Mouse (Mus musculus) limb, embryonic 13.5 days (tissue): ENCODE measurements at regions not wholly inside any gene's neighbourhood (a gene's known extent, or its start where the extent isn't known, plus 50 kb on each side); places are given as distances from the start of the nearest gene placed in this dataset.

Experiments
- ATAC-seq: fragments of 200-750 bp; cut with Nextera tagmentation; 2 replicates; pipeline ENCODE4 v1.8.0; 2017; ENCODE audit warnings: low read depth, moderate number of reproducible peaks, moderate TSS enrichment; ENCODE audit not compliant: low FRiP score
- H3K27ac ChIP-seq: fragments of 300-500 bp; sonication (generic); 2 replicates; pipeline ENCODE4 v1.5.1; 2015; ENCODE audit warnings: inconsistent platforms, mild to moderate bottlenecking, moderate library complexity
- H3K27me3 ChIP-seq: fragments of 300-500 bp; sonication (generic); 2 replicates; pipeline ENCODE4 v1.6.1; 2015; ENCODE audit warnings: mild to moderate bottlenecking, inconsistent platforms
- H3K36me3 ChIP-seq: fragments of 300-500 bp; sonication (generic); 2 replicates; pipeline ENCODE4 v1.6.1; 2015; ENCODE audit warnings: inconsistent platforms, mild to moderate bottlenecking, moderate library complexity
- H3K4me1 ChIP-seq: fragments of 300-500 bp; sonication (generic); 2 replicates; pipeline ENCODE4 v1.6.1; 2015; ENCODE audit warnings: inconsistent platforms
- H3K4me2 ChIP-seq: fragments of 300-500 bp; sonication (generic); replicated peaks from 2 replicates; pipeline ENCODE4 v1.6.1; 2015; ENCODE audit warnings: inconsistent platforms, mild to moderate bottlenecking, moderate library complexity
- H3K4me3 ChIP-seq: fragments of 300-500 bp; sonication (generic); 2 replicates; pipeline ENCODE4 v1.5.1; 2015; ENCODE audit warnings: moderate library complexity, mild to moderate bottlenecking, inconsistent platforms
- H3K9ac ChIP-seq: fragments of 300-500 bp; sonication (generic); 2 replicates; pipeline ENCODE4 v1.6.1; 2015; ENCODE audit warnings: mild to moderate bottlenecking, inconsistent platforms
- H3K9me3 ChIP-seq: fragments of 300-500 bp; sonication (generic); 2 replicates; pipeline ENCODE4 v1.6.1; 2016; ENCODE audit warnings: inconsistent platforms
- WGBS: fragments of 180-500 bp; shearing (Covaris S2); methylation state at CpG from one replicate; pipeline ENCODE4 v1.1.7; 2015; 5-methylcytosine and 5-hydroxymethylcytosine counted together

DNA sequence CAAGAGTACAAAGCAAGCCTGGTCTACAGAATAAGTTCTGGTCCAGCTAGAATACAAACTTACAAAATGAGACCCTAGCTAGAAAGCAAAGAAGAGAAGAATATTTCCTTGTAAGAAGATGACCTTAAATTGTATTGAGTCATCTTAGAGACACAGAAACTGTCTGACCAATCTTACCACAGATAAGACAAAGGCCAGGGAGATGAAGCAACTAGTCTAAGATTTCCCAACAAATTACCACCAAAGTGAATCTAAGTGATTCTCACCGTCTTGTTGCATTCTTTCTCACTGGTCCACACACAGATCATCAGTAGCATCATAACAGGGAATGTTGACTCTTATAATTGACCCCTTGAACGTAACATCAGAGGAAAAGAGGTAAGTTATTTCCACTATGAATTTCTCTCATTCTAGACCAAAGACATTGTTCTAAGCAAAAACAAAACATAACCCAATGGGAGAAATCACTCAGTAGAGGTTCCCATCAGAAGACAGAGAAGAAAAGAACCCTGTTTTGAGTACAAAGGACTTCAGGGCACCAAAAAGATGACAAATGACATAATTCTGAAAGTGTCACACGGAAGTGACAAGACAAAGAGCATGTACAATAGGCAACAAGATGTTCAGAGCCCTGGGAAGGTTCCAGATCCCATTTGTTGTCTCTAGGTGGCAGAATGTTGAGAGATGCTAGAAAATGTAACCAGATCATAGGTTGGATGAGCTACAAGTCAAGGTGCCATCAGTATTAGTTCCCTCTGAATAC lies 107.0 kb upstream of the Cpeb2 start:
- Histone ChIP-seq H3K27ac (no peak overlapping the region), H3K9me3 (no peaks in the 10 kb centered on the region), H3K27me3 (no peaks in the 10 kb centered on the region), H3K36me3 (no peaks in the 10 kb centered on the region), H3K9ac (no peak overlapping the region), H3K4me2 (no peak overlapping the region), H3K4me1 (no peaks in the 10 kb centered on the region), H3K4me3 (no peak overlapping the region)
- no peak for ATAC-seq
- 87% methylated on average over 3 of the region's 3 CpGs for WGBS

DNA sequence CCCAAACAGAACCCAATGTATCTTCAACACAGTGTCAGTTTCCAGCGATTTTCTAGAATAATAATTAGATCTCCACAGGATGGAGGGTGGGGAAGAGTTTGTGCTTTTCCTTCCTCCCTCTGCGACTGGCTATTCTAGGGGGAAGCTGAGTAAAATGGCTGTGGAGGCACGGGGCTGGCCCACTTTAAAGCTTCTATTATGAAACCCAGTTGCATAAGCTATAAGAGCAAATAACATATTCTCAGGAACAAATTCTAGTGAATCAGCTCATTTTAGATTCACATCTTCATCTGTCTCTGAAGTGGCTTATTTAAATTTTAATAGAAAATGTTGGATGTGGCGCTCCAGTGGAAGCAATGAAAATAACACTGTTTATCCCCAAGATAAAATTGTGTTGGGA lies 102.6 kb upstream of the Cpeb2 start:
- 81% methylated on average over 4 of the region's 4 CpGs for WGBS
- no peak for ATAC-seq
- Histone ChIP-seq H3K4me1 (no peaks in the 10 kb centered on the region), H3K9me3 (no peaks in the 10 kb centered on the region), H3K27ac (no peak overlapping the region), H3K36me3 (no peaks in the 10 kb centered on the region), H3K9ac (no peak overlapping the region), H3K27me3 (no peaks in the 10 kb centered on the region), H3K4me3 (no peak overlapping the region), H3K4me2 (no peak overlapping the region)

DNA sequence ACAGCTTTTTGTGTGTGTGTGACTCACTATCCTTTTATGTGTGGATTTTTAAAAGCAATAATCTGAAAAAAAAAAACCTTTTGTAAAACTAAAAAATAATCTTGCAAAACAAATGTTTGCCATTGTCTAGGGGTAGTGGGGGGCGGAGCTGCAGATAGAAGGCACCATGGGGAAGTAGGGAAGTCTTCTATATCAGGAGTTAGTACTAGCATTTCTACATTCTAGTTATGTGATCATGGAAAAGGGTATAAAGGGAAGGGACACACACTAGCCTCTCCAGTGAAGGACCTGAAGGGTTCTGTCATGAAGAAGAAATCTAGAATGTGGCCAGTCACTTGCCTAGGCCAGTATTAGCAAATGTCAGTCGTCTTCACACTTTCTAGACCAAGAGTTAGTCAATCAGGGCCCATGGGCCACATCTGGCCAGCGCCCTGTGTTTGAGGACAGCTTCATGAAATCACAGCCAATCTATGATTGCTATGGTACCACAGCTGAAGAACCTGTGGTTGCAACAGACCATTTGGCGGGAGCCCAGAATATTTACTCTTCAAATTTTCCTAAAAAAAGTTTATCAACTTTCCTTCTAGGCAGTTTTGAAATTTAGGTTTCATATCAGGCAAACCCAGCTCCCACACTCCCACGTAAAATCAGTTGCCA lies 101.9 kb upstream of the Cpeb2 start:
- Histone ChIP-seq H3K9me3 (no peaks in the 10 kb centered on the region), H3K36me3 (no peaks in the 10 kb centered on the region), H3K4me1 (no peaks in the 10 kb centered on the region), H3K9ac (no peak overlapping the region), H3K27ac (no peak overlapping the region), H3K27me3 (no peaks in the 10 kb centered on the region), H3K4me3 (no peak overlapping the region), H3K4me2 (no peak overlapping the region)
- ATAC-seq, result no peak
- 85% methylated on average over 5 of the region's 5 CpGs for WGBS

DNA sequence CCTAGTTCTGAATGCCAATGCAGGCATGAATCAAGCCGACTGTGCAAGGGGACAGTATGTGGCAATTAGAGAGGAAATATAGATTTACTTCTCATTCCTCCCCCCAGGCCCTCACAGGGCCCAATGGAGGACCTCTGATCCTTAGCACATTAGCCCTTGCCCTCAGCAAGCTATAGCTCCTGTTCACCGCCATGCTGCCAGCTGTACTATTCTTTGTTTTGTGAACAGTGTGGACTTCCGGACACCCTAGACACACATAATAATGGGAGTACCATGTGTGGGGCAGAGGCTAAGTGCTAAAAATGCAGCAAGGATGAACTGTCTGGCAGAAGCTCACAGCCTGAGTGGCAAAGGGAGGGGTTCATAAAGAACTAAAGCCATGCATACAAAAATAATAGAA lies 99.3 kb upstream of the Cpeb2 start:
- no peaks in the 10 kb centered on the region for H3K9me3 ChIP-seq
- no peak overlapping the region for H3K4me3 ChIP-seq
- WGBS, result 80% methylated on average over 3 of the region's 3 CpGs
- no peaks in the 10 kb centered on the region for H3K27me3 ChIP-seq
- ATAC-seq, result no peak
- no peak overlapping the region for H3K27ac ChIP-seq
- no peak overlapping the region for H3K9ac ChIP-seq
- no peaks in the 10 kb centered on the region for H3K4me1 ChIP-seq
- H3K4me2 ChIP-seq, result no peak overlapping the region
- H3K36me3 ChIP-seq, result no peaks in the 10 kb centered on the region

DNA sequence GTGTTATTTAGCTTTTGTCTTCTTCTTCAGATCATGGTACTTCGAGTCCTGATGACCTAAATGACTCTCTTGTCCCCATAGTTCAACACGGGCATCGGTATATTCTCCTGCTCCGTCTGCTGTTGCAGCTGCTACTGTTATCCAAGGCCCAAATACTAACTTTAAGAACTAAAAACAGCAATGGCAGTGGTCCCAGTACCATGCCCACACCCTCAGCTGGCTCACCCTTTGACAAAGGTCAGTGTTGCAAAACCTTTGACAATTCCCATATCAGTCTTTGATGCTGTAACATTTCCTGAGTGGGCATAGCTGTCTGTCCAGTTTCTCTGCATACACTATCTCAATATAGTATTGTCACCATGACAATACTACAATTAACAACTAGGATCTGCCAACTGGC lies 96.8 kb upstream of the Cpeb2 start:
- Histone ChIP-seq H3K4me3 (no peak overlapping the region), H3K4me2 (no peak overlapping the region), H3K27ac (no peak overlapping the region), H3K4me1 (no peaks in the 10 kb centered on the region), H3K27me3 (no peaks in the 10 kb centered on the region), H3K9ac (no peak overlapping the region), H3K9me3 (no peaks in the 10 kb centered on the region), H3K36me3 (no peaks in the 10 kb centered on the region)
- 86% methylated on average over 4 of the region's 4 CpGs for WGBS
- no peak for ATAC-seq

DNA sequence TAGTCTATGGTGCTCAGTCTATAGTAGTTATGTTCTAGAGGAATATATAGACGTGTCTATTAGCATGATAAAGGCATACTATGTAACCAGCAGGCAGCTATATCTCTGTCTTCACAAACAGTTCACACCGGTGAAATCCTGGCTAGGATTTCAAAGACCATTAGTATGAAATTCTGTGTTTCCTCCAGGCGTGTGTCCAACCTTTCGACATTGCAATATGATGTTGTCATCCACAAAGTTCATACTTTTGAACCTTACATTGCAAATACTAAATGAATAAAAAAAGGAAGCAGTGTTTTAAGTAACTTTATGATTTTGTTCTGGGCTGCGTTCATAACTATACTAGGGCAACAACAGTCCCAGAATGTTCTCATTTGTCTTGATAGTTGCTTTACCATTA lies 95.2 kb upstream of the Cpeb2 start:
- 83% methylated on average over 5 of the region's 5 CpGs for WGBS
- no peak for ATAC-seq

DNA sequence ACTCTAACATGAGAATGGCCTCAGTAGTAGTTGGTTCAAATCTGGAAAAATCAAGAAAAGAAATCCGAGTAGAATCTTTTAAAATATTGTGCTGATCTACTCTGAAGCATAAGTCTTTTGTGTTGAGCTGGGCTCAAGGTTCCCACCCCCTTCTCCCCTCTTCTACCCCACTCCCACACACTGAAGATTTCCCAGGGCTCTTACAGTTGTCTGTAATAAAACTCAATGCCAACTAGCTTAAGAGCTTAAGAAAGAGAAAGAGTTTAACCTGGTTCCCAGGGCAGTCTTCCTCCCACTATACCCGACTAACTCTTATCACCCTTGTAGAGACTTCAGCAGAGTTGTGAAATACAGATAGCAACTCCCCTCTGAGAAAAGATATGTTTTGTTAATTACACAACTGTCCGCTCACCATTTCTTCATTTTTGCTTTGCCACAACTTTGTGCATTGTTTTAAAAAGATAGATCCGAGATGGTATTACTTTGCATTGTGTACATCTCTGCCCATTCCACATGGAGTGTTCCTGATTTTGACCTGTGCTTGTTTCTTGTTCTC lies 94.0 kb upstream of the Cpeb2 start:
- no peaks in the 10 kb centered on the region for H3K4me1 ChIP-seq
- WGBS, result 84% methylated on average over 4 of the region's 4 CpGs
- no peaks in the 10 kb centered on the region for H3K9me3 ChIP-seq
- H3K9ac ChIP-seq, result no peak overlapping the region
- no peaks in the 10 kb centered on the region for H3K27me3 ChIP-seq
- no peak overlapping the region for H3K4me2 ChIP-seq
- no peak overlapping the region for H3K27ac ChIP-seq
- H3K4me3 ChIP-seq, result no peak overlapping the region
- H3K36me3 ChIP-seq, result no peaks in the 10 kb centered on the region
- no peak for ATAC-seq

More for the DNA sequence above, 95.2 kb upstream of the Cpeb2 start:
- no peaks in the 10 kb centered on the region for H3K36me3 ChIP-seq
- no peaks in the 10 kb centered on the region for H3K27me3 ChIP-seq
- H3K9me3 ChIP-seq, result no peaks in the 10 kb centered on the region
- no peak overlapping the region for H3K9ac ChIP-seq
- no peak overlapping the region for H3K27ac ChIP-seq
- H3K4me2 ChIP-seq, result no peak overlapping the region
- no peak overlapping the region for H3K4me3 ChIP-seq
- H3K4me1 ChIP-seq, result no peaks in the 10 kb centered on the region

DNA sequence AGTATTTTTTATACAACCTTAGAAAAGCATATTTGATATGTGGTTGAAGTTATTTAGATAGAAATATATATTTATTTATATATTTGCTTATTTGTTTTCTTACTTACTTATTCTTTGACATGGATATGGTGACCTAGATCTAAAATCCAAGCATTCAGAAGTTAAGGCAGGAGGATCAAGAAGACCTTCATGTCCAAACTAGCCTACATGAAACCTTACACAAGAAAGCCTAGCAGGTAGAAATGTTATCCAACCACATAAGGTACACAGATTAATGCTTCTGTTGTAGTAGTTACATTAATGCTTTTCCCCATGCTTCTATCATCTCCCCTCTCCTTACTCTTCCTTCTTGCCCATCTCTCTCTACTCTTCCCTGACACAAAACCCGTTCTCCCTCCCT lies 93.2 kb upstream of the Cpeb2 start:
- no peaks in the 10 kb centered on the region for H3K9me3 ChIP-seq
- no peak overlapping the region for H3K27ac ChIP-seq
- no peak overlapping the region for H3K4me2 ChIP-seq
- H3K27me3 ChIP-seq, result no peaks in the 10 kb centered on the region
- no peaks in the 10 kb centered on the region for H3K36me3 ChIP-seq
- H3K9ac ChIP-seq, result no peak overlapping the region
- no peak for ATAC-seq
- no peak overlapping the region for H3K4me3 ChIP-seq
- WGBS, result 75% methylated on average over 1 of the region's 1 CpGs
- no peaks in the 10 kb centered on the region for H3K4me1 ChIP-seq

DNA sequence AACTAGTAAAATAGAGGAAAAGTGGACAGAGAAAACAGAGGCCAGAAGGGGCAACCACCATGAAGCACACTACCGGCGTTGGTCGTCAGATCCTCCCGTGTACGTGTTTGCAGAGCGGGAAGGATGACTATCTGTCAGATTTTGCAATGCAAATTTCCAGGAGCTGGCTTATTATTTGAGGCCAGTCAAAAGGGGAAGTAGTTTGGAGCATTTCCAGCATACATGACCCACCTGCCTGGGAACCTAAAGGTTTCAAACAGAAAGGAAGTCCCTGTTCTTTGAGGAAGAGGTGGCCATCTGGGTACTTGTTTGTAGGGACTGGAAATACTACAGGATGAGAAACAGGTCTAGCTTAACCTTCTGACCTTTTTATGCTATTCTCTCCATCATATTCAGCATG lies 87.0 kb upstream of the Cpeb2 start:
- no peak overlapping the region for H3K4me2 ChIP-seq
- H3K9me3 ChIP-seq, result no peaks in the 10 kb centered on the region
- H3K27ac ChIP-seq, result no peak overlapping the region
- H3K4me1 ChIP-seq, result peaks cover 6% of the 10 kb centered on the region
- no peak for ATAC-seq
- no peak overlapping the region for H3K4me3 ChIP-seq
- WGBS, result 92% methylated on average over 6 of the region's 6 CpGs
- no peaks in the 10 kb centered on the region for H3K36me3 ChIP-seq
- H3K9ac ChIP-seq, result no peak overlapping the region
- H3K27me3 ChIP-seq, result no peaks in the 10 kb centered on the region

DNA sequence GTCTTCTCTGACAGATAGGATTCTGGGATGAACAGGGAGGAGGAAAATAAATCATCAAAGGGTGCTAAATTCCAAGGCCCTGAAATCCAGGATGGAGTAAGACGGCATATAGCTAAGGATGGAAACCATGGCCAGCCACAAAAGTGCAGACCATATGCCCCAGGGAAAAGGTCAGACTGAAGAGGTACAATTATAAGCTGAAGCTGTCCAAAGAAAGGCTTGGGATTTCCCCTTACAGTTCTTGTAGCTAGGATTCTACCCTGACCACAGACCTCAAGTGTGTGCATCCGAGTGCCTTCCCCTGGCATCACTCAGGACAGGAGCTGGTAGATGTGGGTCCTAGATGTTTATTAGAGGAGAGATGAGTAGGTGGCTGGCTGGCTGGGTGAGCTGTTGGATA lies 86.0 kb upstream of the Cpeb2 start:
- H3K27me3 ChIP-seq, result no peaks in the 10 kb centered on the region
- peaks cover 6% of the 10 kb centered on the region for H3K4me1 ChIP-seq
- H3K36me3 ChIP-seq, result no peaks in the 10 kb centered on the region
- H3K4me2 ChIP-seq, result no peak overlapping the region
- no peak overlapping the region for H3K9ac ChIP-seq
- no peak overlapping the region for H3K4me3 ChIP-seq
- H3K27ac ChIP-seq, result no peak overlapping the region
- no peak for ATAC-seq
- H3K9me3 ChIP-seq, result no peaks in the 10 kb centered on the region
- WGBS, result 80% methylated on average over 2 of the region's 2 CpGs

DNA sequence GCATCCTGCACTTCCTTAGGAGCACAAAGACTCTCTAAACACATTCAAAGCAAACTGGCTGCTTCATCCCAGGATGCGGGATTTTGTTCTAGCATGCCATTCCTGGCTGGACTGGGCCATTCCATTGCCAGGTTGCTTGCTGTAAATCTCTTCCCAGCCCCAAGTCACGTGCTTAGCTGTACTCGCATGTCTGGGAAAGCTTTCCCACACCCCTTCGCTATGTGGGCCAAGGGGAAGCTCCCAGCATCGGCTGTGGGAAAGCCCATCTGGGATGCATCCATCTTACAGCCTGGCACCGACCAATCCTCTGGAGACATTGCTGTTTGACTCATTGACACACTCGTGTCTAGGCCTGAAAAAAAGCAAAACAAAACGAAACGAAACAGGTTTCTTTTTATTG lies 84.5 kb upstream of the Cpeb2 start:
- 0 out of 2 replicates have a peak, but pooled peaks have one; percentile 36 for ATAC-seq
- Histone ChIP-seq H3K9ac (no peak overlapping the region), H3K4me2 (0 out of 2 replicates have a peak overlapping the region, but pooled peaks have one; percentile 7), H3K27me3 (no peaks in the 10 kb centered on the region), H3K9me3 (no peaks in the 10 kb centered on the region), H3K36me3 (no peaks in the 10 kb centered on the region), H3K27ac (no peak overlapping the region), H3K4me1 (peaks cover 6% of the 10 kb centered on the region), H3K4me3 (no peak overlapping the region)
- 37% methylated on average over 9 of the region's 9 CpGs for WGBS

DNA sequence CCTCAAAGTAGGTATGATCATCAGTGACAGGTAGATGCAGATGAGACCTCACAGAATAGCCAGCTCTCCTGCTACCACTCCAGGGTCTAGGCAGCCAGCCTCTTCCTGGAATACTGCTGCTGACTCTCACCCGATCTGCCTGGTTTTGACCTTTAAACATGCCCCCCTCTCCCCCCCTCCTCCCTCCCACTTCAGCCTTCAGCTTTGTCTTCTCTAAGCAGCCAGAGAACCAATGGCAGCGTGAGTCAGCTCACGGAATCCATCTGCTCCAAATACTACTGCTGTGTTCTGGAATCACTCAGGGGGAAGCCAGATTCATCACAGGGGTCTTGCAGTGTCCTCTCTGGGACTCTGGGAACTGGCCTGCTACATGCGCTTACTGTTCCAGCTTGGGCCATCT lies 83.4 kb upstream of the Cpeb2 start:
- 45% methylated on average over 4 of the region's 4 CpGs for WGBS

More for the DNA sequence above, 83.4 kb upstream of the Cpeb2 start:
- no peak overlapping the region for H3K9ac ChIP-seq
- H3K36me3 ChIP-seq, result no peaks in the 10 kb centered on the region
- ATAC-seq, result 0 out of 2 replicates have a peak, but pooled peaks have one; percentile 15
- peaks cover 6% of the 10 kb centered on the region for H3K4me1 ChIP-seq
- H3K9me3 ChIP-seq, result no peaks in the 10 kb centered on the region
- no peak overlapping the region for H3K27ac ChIP-seq
- H3K4me2 ChIP-seq, result no peak overlapping the region
- no peaks in the 10 kb centered on the region for H3K27me3 ChIP-seq
- no peak overlapping the region for H3K4me3 ChIP-seq
